Mouse (Mus musculus): ENCODE results near the gene Osbpl9.

GRCm38 (mm10) chr4:109143091-109143490 lies 59.0 kb downstream of the Osbpl9 start:
- TF ChIP-seq CTCF (IDR thresholded peaks at IDR 0.05; ENCODE audit: low read depth), result no peak
- no peak for TF ChIP-seq EP300 (IDR thresholded peaks at IDR 0.05; ENCODE audit: low read depth)
